Mouse (Mus musculus) WW6 (cell line): ENCODE results near the gene Lrp6.
A peak's percentile ranks its signal among the peaks of the same experiment; 100 is the strongest.

Experiments used
- DNase-seq: peaks from one replicate; pipeline ENCODE4 v3.0.0-alpha.2; 2013; ENCODE audit warnings: low read depth, low spot score

The Lrp6 gene

GRCm38 (mm10) chr6:134434866-134435390 is 131.8 kb downstream of the Lrp6 start:
- DNase-seq, result no peak

- DNase-seq, result no peak
Measured at GRCm38 (mm10) chr6:134434044-134434443, 132.7 kb downstream of the Lrp6 start.

GRCm38 (mm10) chr6:134433281-134433680 is 133.5 kb downstream of the Lrp6 start:
- no peak for DNase-seq

- no peak for DNase-seq
Measured at GRCm38 (mm10) chr6:134431583-134431982, 135.2 kb downstream of the Lrp6 start.

- DNase-seq, result no peak
Measured at GRCm38 (mm10) chr6:134430161-134430799, 136.5 kb downstream of the Lrp6 start.

GRCm38 (mm10) chr6:134428455-134428854 is 138.3 kb downstream of the Lrp6 start:
- DNase-seq, result no peak

- no peak for DNase-seq
Measured at GRCm38 (mm10) chr6:134427165-134427564, 139.6 kb downstream of the Lrp6 start.

GRCm38 (mm10) chr6:134425216-134425717 is 141.5 kb downstream of the Lrp6 start:
- peak; percentile 67 for DNase-seq

GRCm38 (mm10) chr6:134421921-134422320 is 144.8 kb downstream of the Lrp6 start:
- no peak for DNase-seq

GRCm38 (mm10) chr6:134420375-134420774 is 146.4 kb downstream of the Lrp6 start:
- DNase-seq, result no peak

- no peak for DNase-seq
Measured at GRCm38 (mm10) chr6:134417886-134418285, 148.9 kb downstream of the Lrp6 start.

GRCm38 (mm10) chr6:134416556-134417105 is 150.1 kb downstream of the Lrp6 start:
- DNase-seq, result no peak

- DNase-seq, result no peak
Measured at GRCm38 (mm10) chr6:134414532-134414883, 152.3 kb downstream of the Lrp6 start.

- no peak for DNase-seq
Measured at GRCm38 (mm10) chr6:134413706-134414531, 152.8 kb downstream of the Lrp6 start.

GRCm38 (mm10) chr6:134407226-134407625 is 159.5 kb downstream of the Lrp6 start:
- no peak for DNase-seq

GRCm38 (mm10) chr6:134403684-134404070 is 163.1 kb downstream of the Lrp6 start:
- no peak for DNase-seq

- DNase-seq, result peak; percentile 89
Measured at GRCm38 (mm10) chr6:134402914-134403683, 163.7 kb downstream of the Lrp6 start.
